Mouse (Mus musculus): ENCODE data around the gene Klf13.

GRCm38 (mm10) chr7:63893729-63894128, 45.0 kb downstream of the Klf13 start:
- TF ChIP-seq CTCF (IDR thresholded peaks at IDR 0.05), result no peak
- TF ChIP-seq EP300 (IDR thresholded peaks at IDR 0.05), result no peak
